Mouse (Mus musculus) midbrain, embryonic 13.5 days (tissue): ENCODE measurements around the gene Ralbp1. TPM values are rescaled to one million over a fixed set of nuclear protein-coding genes. Genes with fewer than 3 reads are reported as not detected.

Experiments used
- ATAC-seq: fragments of 200-750 bp; cut with Nextera tagmentation; 2 replicates; pipeline ENCODE4 v1.8.0; 2017; ENCODE audit warnings: mild to moderate bottlenecking, moderate TSS enrichment, moderate library complexity
- H3K27ac ChIP-seq: fragments of 300-500 bp; sonication (generic); 2 replicates; pipeline ENCODE4 v1.5.1; 2015; ENCODE audit warnings: inconsistent platforms, mild to moderate bottlenecking, moderate library complexity
- H3K27me3 ChIP-seq: fragments of 300-500 bp; sonication (generic); 2 replicates; pipeline ENCODE4 v1.6.1; 2015; ENCODE audit warnings: mild to moderate bottlenecking, inconsistent platforms
- H3K36me3 ChIP-seq: fragments of 300-500 bp; sonication (generic); 2 replicates; pipeline ENCODE4 v1.6.1; 2015; ENCODE audit warnings: mild to moderate bottlenecking, inconsistent platforms
- H3K4me1 ChIP-seq: fragments of 300-500 bp; sonication (generic); replicated peaks from 2 replicates; pipeline ENCODE4 v1.6.1; 2015; ENCODE audit warnings: inconsistent platforms
- H3K4me2 ChIP-seq: fragments of 300-500 bp; sonication (generic); replicated peaks from 2 replicates; pipeline ENCODE4 v1.6.1; 2015; ENCODE audit warnings: moderate library complexity, mild to moderate bottlenecking, inconsistent platforms
- H3K4me3 ChIP-seq: fragments of 300-500 bp; sonication (generic); replicated peaks from 2 replicates; pipeline ENCODE4 v1.5.1; 2015; ENCODE audit warnings: mild to moderate bottlenecking, inconsistent platforms
- H3K9ac ChIP-seq: fragments of 300-500 bp; sonication (generic); replicated peaks from 2 replicates; pipeline ENCODE4 v1.6.1; 2015; ENCODE audit warnings: mild to moderate bottlenecking, inconsistent platforms
- H3K9me3 ChIP-seq: fragments of 300-500 bp; sonication (generic); 2 replicates; pipeline ENCODE4 v1.6.1; 2016; ENCODE audit warnings: mild to moderate bottlenecking, inconsistent platforms
- WGBS: fragments of 180-500 bp; shearing (Covaris S2); methylation state at CpG from one replicate; pipeline ENCODE4 v1.1.7; 2015; 5-methylcytosine and 5-hydroxymethylcytosine counted together
- polyA plus RNA-seq: library from polyadenylated mRNA; unstranded; fragments of >200 nt; fragmentation: Nextera tagmentation; extraction: Ambion mirVana; gene quantifications from 2 replicates; pipeline ENCODE4 v1.2.1, GENCODE M21; 2015

The Ralbp1 gene
- polyA plus RNA-seq, 1 experiment from 2014 or later: 49.8 TPM

GRCm38 (mm10) chr17:65820197-65820596, 65.4 kb downstream of the Ralbp1 start:
- Histone ChIP-seq H3K9ac (no peak overlapping the region), H3K4me1 (no peaks in the 10 kb centered on the region), H3K4me3 (no peak overlapping the region), H3K36me3 (peaks cover 65% of the 10 kb centered on the region), H3K9me3 (no peaks in the 10 kb centered on the region), H3K27ac (no peak overlapping the region), H3K27me3 (no peaks in the 10 kb centered on the region), H3K4me2 (no peak overlapping the region)
- 89% methylated on average over 5 of the region's 5 CpGs for WGBS
- no peak for ATAC-seq

- Histone ChIP-seq H3K27ac (no peak overlapping the region), H3K9me3 (no peaks in the 10 kb centered on the region), H3K4me3 (no peak overlapping the region), H3K4me2 (no peak overlapping the region), H3K27me3 (no peaks in the 10 kb centered on the region), H3K4me1 (no peaks in the 10 kb centered on the region), H3K36me3 (peaks cover 71% of the 10 kb centered on the region), H3K9ac (no peak overlapping the region)
- no peak for ATAC-seq
- WGBS: 94% methylated on average over 8 of the region's 8 CpGs
Measured at GRCm38 (mm10) chr17:65813763-65814162, 71.8 kb downstream of the Ralbp1 start.

GRCm38 (mm10) chr17:65811032-65811431, 74.6 kb downstream of the Ralbp1 start:
- 94% methylated on average over 5 of the region's 5 CpGs for WGBS
- Histone ChIP-seq H3K9me3 (no peaks in the 10 kb centered on the region), H3K27me3 (no peaks in the 10 kb centered on the region), H3K4me2 (no peak overlapping the region), H3K36me3 (peaks cover 50% of the 10 kb centered on the region), H3K4me1 (no peaks in the 10 kb centered on the region), H3K4me3 (no peak overlapping the region), H3K9ac (no peak overlapping the region), H3K27ac (no peak overlapping the region)
- no peak for ATAC-seq

- Histone ChIP-seq H3K27me3 (no peaks in the 10 kb centered on the region), H3K36me3 (peaks cover 16% of the 10 kb centered on the region), H3K4me1 (no peaks in the 10 kb centered on the region), H3K27ac (no peak overlapping the region), H3K9me3 (no peaks in the 10 kb centered on the region), H3K4me3 (no peak overlapping the region), H3K9ac (no peak overlapping the region), H3K4me2 (no peak overlapping the region)
- WGBS: 88% methylated on average over 2 of the region's 2 CpGs
- no peak for ATAC-seq
Measured at GRCm38 (mm10) chr17:65806416-65806815, 79.2 kb downstream of the Ralbp1 start.

- Histone ChIP-seq H3K36me3 (peaks cover 12% of the 10 kb centered on the region), H3K27ac (no peak overlapping the region), H3K4me2 (no peak overlapping the region), H3K4me3 (no peak overlapping the region), H3K9me3 (no peaks in the 10 kb centered on the region), H3K9ac (no peak overlapping the region), H3K4me1 (no peaks in the 10 kb centered on the region), H3K27me3 (no peaks in the 10 kb centered on the region)
- ATAC-seq: no peak
- 87% methylated on average over 4 of the region's 4 CpGs for WGBS
Measured at GRCm38 (mm10) chr17:65805966-65806365, 79.6 kb downstream of the Ralbp1 start.

GRCm38 (mm10) chr17:65802026-65802425, 83.6 kb downstream of the Ralbp1 start:
- peaks cover 5% of the 10 kb centered on the region; the same call in 1 of the 2 replicates for H3K4me1 ChIP-seq
- H3K4me2 ChIP-seq: no peak overlapping the region
- H3K27ac ChIP-seq: no peak overlapping the region
- 84% methylated on average over 4 of the region's 4 CpGs for WGBS
- no peaks in the 10 kb centered on the region for H3K27me3 ChIP-seq
- H3K36me3 ChIP-seq: peaks cover 4% of the 10 kb centered on the region
- no peaks in the 10 kb centered on the region for H3K9me3 ChIP-seq
- no peak overlapping the region for H3K9ac ChIP-seq
- ATAC-seq: no peak
- no peak overlapping the region for H3K4me3 ChIP-seq

GRCm38 (mm10) chr17:65800451-65800850, 85.1 kb downstream of the Ralbp1 start:
- no peak for ATAC-seq
- H3K36me3 ChIP-seq: peaks cover 4% of the 10 kb centered on the region
- no peaks in the 10 kb centered on the region for H3K27me3 ChIP-seq
- no peaks in the 10 kb centered on the region for H3K9me3 ChIP-seq
- H3K9ac ChIP-seq: no peak overlapping the region
- peaks cover 8% of the 10 kb centered on the region; the same call in 1 of the 2 replicates for H3K4me1 ChIP-seq
- H3K4me2 ChIP-seq: no peak overlapping the region
- WGBS: 89% methylated on average over 6 of the region's 6 CpGs
- no peak overlapping the region for H3K4me3 ChIP-seq
- H3K27ac ChIP-seq: no peak overlapping the region

GRCm38 (mm10) chr17:65799353-65799752, 86.2 kb downstream of the Ralbp1 start:
- H3K27me3 ChIP-seq: no peaks in the 10 kb centered on the region
- whole genome bisulfite sequencing: 95% methylated on average over 1 of the region's 1 CpGs
- no peak overlapping the region for H3K4me3 ChIP-seq
- H3K4me2 ChIP-seq: no peak overlapping the region
- H3K9ac ChIP-seq: no peak overlapping the region
- no peak overlapping the region for H3K27ac ChIP-seq
- no peaks in the 10 kb centered on the region for H3K9me3 ChIP-seq
- peaks cover 8% of the 10 kb centered on the region; the same call in 1 of the 2 replicates for H3K4me1 ChIP-seq
- no peak for ATAC-seq
- 0 out of 2 replicates have a peak, but pooled peaks cover 10% of the 10 kb centered on the region for H3K36me3 ChIP-seq

- H3K4me1 ChIP-seq: peaks cover 8% of the 10 kb centered on the region; the same call in 1 of the 2 replicates
- H3K36me3 ChIP-seq: 0 out of 2 replicates have a peak, but pooled peaks cover 10% of the 10 kb centered on the region
- no peak overlapping the region for H3K4me3 ChIP-seq
- H3K27ac ChIP-seq: no peak overlapping the region
- H3K9me3 ChIP-seq: no peaks in the 10 kb centered on the region
- 85% methylated on average over 4 of the region's 4 CpGs for WGBS
- ATAC-seq: no peak
- H3K9ac ChIP-seq: no peak overlapping the region
- no peaks in the 10 kb centered on the region for H3K27me3 ChIP-seq
- no peak overlapping the region for H3K4me2 ChIP-seq
Measured at GRCm38 (mm10) chr17:65798446-65798845, 87.2 kb downstream of the Ralbp1 start.

Other genes starting within 250 kb of the Ralbp1 start
- gene Txndc2, start 243.6 kb downstream of the Ralbp1 start, polyA plus RNA-seq: 0.26 TPM in 1 of 2 replicates, not detected in the other
- gene Rab31, start 113.0 kb downstream of the Ralbp1 start, polyA plus RNA-seq: 71.6 and 74.8 TPM in 2 replicates
- gene Ppp4r1, start 103.2 kb downstream of the Ralbp1 start, polyA plus RNA-seq: 48.0 and 51.2 TPM in 2 replicates
- gene Twsg1, start 65.4 kb upstream of the Ralbp1 start, polyA plus RNA-seq: 66.5 and 70.2 TPM in 2 replicates
- gene Ankrd12, start 191.3 kb upstream of the Ralbp1 start, polyA plus RNA-seq: 118 and 132 TPM in 2 replicates
- gene Ndufv2, start 215.8 kb upstream of the Ralbp1 start, polyA plus RNA-seq: 347 and 349 TPM in 2 replicates
- gene Washc1, start 225.7 kb upstream of the Ralbp1 start, polyA plus RNA-seq: 39.7 and 40.2 TPM in 2 replicates
- 8.3 and 10.2 TPM in 2 replicates for gene Ddx11, start 237.7 kb upstream of the Ralbp1 start, polyA plus RNA-seq